Mouse (Mus musculus) cerebellum, postnatal 10 days (tissue): ENCODE results near the gene Gm20388.

ENCODE experiments used
- DNase-seq, 2 experiments: peaks; one replicate each; pipeline ENCODE4 v3.0.0; 2021; ENCODE audit warnings: mixed read lengths in 2 of 2

Gm20388 gene

DNA sequence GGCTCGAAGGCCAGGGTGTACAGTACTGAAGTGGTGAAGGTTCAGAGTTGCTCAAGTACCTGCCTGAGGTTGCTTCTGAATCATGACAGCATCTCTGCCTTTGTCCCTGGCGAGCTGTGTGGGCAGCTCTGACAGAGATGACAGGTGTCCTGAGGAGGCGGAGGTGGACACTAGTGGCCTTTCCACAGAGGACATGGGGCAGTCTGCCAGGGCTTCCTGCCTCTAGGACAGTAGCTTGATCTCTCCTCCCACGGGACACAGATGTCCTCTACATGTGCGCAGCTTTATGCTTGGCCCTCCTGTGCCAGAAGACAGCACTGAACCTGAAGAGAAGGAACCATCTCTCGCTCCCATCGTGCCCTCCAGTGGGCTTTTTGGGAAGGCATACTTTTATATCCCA lies 222.5 kb downstream of the Gm20388 start:
- peak; percentile 63 to 70 for DNase-seq

DNA sequence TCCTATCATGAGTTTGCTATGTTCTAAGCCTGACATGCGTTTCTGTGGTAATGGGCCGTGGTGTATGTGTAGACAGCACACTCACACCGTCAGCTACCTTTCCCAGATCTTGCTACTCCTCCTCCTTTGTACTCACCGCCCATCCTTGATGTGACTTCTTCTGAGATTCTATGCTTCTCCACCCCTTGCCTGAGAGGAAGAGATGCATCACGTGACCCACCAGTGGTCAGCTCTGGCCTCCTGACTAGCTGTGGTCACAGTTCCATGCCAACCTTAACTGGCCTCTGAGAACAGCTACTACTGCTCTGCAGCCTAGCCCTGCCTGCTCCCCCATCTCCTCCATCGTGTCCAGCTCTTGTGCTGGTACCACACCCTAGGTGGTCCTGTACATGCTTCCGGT lies 225.0 kb downstream of the Gm20388 start:
- no peak for DNase-seq

DNA sequence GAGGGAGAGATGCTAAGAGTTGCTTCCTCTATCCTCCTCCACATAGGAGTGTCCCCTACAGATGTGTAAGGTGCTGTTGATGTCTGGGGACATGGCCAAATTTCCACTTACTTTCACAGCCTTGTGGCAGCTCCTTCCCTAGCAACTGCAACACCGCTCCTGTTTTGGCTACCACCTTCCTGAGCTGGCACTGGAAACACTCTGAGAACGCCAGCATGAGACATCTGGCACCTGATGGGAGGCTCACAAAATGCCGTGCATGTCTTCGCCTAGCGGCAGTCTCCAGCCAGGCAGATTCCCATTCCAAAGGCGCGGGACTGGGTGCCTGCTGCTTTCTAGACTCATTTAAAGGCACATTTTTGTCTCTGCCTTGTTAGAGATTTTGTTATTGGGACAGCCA lies 226.0 kb downstream of the Gm20388 start:
- peak; percentile 75 to 81 for DNase-seq

DNA sequence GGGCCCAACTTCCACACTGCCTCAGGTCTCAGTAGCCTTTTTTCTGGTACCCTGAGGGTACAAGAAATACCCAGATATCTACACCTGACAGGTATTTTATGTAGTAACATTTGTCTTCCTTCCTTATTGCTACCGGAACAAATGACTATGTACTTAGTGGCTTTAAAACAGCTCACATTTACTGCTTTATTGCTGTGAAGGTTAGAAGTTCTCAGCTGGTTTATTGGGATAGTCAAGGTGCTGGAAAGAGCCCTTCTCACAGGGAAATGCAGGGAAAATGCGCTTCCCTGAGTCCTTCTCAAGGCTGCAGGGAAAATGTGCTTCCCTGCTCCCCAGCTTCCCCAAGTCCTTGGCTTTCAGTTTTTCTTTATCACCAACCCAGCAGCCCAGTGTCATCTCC lies 228.3 kb downstream of the Gm20388 start:
- DNase-seq = no peak

DNA sequence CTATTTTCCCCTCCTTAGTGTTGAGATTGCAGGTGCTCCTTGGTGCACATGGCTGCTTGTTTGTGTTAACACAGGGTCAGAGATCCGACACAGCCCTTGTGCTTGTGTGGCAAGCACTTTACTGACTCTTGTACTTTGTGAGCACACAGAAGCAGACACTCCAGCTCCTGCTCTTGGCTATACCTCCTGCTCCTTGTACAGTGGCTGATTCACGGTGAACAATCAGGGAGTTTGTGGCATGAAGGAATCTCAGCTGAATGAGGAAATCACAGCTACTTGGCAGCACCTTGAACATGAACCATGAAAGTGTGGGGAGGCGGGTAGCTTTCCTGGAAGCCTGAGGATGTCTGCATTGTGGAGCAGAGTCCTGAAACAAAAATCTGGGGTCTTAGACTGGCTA lies 230.1 kb downstream of the Gm20388 start:
- no peak for DNase-seq

DNA sequence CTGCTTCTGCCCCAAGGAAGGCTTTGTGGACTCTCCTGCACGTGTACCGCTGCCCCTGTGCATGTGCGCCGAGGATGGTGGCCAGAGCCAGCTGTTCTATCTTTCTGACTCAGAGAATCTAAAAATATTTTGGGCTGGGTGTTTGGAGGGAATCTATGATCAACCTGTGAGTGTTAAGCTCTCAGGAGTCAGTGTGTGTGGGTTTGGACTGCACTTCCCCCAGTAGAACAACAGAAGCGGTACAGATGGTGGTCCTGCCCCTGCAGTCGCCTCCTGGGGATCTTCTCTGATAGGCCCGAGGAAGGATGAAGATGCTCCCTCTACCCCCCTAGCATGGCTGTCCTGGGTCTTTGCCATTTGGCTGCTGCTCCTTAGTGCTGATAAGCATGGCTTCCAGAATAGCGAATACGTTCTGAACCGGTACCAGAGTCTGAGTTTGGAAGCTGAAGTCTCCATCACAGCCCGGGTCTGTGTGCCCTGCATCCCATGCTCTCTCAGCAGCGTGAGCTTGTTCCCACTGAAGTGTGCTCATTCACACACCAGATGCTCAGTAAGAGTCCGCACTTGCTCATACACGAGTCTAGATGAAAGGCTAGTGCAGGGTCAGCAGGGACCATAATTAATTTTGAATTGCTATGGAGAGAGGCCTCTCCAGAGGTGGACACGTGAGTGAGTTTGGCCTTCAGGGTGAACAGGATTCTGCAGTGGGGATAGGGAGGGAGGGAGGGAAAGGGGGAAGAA lies 233.4 kb downstream of the Gm20388 start:
- DNase-seq = peak; percentile 84 to 86

DNA sequence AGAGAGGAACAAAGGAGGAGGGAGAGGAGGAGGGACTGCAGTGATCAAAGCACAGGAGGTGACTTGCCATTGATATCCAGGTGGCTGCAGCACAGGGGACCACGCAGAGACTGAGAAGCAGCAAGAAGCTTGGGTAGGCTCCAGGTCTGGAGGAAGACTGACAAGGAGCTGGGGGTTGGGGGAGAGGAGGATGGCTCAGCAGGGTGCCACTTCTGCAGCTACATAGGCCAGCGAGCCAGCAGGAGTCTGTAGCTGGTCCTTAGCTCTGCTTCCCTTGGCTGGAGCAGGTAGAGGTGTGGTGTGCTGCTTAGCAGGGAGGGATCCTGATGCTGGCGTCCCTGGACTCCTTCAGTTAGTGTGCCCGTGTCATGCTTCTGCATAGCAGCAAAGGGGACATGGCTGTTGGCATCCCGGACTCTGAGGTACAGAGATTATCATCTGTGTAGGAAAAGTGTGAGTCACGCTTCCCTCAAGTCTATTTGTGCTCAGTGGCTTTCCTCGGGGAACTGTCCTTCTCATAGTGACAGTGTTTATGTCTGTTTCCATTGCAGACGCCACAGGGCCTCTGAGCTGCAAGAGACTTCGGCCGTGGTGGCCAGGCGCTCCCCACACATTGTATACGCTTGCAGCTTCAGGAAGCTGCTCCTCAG lies 234.1 kb downstream of the Gm20388 start:
- peak; percentile 69 to 73 for DNase-seq

DNA sequence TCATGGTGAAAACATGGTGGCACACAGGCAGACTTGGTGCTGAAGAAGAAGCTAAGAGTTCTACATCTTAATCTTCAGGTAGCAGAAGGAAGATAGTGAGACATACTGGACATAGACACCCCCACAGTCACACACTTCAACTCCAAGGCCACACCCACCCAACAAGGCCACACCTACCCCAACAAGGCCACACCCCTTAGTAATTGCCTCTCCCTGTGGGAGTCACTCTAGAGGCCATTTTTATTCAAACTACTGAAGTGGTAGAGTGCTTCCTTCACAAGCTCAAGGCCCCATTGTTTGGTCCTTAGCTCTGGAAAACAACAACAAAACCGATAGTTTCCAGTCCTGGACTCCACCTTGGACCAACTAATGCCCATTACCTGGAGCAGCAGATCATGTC lies 235.4 kb downstream of the Gm20388 start:
- no peak for DNase-seq

DNA sequence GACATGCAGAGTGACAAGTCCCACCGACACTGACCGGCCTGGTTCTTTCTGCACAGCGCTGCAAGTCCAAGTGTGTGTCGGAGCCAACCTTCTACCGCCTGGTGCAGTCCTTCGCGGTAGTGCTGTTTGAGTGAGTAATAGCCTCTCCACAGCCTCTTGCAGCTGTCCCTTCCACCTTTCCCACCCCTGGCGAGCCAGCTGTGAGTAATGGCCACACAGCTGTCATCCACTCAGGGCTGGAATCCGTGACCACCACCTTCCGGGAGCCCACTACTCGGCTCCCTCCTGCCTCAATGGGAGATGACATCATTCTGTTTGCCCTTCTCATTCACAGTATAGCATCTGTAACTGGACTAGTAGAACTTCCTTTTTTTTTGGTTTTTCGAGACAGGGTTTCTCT lies 239.4 kb downstream of the Gm20388 start:
- DNase-seq = no peak

DNA sequence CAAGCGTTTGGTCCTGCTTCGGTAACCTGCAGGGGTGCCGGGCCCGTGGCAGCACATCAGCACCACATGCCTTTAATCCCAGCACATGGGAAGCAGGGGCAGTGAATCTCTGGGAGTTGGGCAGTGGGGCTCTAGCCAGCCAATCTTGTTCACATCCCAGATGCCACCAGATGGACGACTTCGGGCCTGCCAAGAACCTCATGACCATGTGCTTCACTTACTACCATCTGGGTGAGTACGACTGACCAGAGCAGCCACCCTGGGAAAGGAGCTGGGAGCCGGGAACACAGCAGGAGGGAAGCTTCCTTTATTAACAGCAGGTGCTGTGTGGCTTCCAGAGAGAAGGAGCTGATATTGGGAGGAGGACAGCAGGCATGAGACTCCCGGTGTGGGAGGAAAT lies 240.5 kb downstream of the Gm20388 start:
- DNase-seq = peak; percentile 84 to 88

DNA sequence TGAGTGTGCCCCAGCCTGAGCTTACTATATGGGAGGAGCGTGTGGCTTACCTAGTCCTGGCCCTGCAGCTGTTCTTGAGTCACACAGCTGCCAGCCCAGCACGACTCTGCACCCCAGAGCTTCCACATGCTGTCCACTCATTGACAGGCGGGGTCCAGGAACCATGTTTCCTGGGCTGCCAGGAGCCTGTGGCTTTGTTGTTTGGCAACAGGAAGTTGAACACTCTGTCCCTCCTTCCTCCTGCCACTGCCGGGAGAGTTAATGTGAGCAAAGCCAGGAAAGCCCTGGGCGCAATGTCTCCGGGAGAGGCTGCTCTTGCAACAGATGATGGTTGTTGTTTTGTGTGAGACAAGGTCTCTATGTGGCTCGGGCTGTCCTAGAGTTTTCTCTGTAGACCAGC lies 242.0 kb downstream of the Gm20388 start:
- peak; percentile 77 to 81 for DNase-seq

DNA sequence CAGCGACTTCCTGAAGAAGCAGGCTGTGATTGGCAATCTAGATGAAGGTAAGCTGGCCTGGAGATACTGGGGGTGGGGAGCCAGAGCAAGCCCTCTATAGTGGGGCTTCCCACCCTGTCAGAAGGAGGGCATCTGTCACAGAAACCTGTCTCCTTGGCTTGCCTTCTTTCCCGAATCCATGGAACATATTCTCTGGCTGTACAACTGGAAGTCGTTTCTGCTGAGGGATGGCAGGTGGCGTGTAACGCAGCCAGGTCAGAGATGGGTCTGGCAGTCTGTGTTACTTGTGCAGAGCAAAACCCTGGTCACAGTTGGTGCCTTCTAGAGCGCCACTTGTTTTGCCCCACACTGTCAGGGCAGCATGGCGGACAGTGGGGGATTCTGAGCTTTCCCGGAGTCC lies 249.7 kb downstream of the Gm20388 start:
- DNase-seq = peak; percentile 86 to 87

DNA sequence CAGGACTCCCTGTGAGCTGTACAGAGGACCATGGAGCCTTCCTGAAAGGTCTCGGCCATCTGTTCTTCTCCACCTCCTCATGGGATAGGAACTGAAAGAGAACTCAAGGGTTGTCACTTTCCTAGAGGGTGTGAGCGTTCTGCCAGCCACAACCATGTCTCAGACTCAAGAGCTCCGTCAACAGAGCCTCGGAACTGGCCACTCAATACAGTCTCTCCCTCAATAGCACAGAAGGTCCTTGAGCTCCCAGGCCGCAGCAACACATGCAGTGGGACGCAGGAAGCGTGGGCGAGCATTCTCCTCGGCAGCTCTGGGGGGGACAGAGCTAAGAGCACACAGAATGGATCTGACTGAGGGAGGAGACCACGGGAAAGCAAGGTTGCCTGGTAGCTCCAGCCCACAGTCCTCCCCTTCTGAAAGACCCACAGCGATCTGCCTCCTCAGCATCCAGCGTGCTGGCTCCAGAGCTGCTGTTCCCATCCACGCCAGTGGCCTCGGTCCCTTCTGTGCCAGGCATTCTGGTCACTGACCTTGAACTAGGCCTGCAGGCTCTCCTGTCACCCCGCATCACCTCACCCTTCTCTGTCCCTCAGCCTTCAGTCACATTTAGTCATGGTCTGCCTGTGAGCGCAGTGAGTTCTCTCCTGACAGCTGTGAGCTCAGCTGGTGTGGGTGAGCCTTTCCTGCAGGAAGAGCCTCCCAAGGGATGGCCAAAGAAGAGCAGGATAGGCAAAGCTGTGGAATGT lies 251.2 kb downstream of the Gm20388 start:
- peak in 1 of 2 experiments; percentile 26 for DNase-seq

DNA sequence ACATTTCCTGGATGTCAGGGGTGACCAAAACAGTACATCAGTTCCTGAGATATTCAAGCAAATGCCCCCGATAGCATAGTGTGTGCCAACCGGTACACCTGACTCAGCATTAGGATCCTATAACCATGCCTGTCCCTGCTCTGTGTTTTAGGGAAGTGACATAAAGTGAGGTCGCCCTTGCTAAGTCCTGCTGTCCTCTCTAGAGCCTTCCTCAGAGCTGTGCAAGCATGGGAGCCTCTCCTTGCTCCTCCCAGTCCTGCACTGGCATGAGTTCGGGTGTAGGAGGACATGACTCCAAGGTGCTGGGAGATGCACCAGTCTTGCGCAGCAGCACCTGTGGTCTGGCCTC lies 251.7 kb downstream of the Gm20388 start:
- DNase-seq = peak in 1 of 2 experiments; percentile 13

DNA sequence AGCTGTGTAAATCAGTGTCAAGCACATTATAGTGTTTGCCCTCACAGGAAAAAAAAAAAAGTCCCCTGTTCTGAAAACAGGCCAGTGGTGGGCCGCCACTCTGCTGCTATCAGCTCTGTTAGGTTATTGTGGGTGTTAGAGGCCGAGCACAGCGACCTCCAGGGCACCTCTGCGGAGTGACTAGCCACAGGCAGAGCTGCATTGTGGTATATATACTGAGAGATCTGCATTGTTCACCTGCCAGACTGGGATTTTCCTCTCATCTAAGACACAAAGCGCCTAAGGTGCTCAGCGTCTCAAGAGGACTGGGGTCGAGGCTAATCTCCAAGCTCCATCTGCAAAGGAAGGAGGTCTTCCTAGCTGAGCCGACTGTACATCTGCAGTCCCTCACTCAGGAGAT lies 252.7 kb downstream of the Gm20388 start:
- no peak for DNase-seq

DNA sequence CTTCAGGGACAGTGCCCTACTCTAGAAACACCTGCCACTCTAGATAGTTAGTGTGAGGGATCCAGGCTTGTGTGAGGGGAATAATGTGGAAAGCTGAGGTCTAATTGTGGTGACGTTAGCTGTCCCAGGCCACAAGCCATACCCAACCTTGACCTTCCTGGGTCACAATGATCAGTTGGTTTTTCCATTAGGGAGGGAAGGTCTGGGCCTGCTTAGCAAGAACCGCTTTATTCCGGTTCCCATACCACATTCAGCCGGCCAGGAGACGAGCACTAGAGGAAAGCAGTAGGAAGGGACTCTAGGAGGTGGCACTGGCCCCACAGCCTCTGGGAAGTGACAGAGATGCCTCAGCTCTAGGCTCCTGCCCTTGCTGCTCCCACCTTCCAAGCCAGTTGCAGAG lies 253.4 kb downstream of the Gm20388 start:
- DNase-seq = peak in 1 of 2 experiments; percentile 8

DNA sequence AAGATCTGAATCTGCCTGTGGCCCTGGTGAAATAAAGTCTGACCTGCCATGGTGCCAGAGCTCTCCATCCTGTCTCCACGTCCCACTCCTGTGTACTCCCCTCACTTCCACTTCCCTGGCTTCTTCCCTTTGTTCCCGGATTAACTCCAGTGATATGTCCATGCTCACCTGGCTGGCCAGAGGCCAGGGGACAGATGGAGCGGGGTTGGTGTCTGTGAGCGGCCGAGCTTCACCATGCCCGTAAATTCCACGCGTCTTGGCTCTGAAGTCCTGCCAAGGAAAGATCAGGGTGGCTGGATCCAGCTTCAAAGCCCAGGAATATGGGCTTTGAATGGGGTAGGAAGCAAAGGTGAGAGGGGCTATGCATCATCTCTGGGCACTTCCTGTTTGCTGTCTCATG lies 256.5 kb downstream of the Gm20388 start:
- peak; percentile 81 to 85 for DNase-seq

DNA sequence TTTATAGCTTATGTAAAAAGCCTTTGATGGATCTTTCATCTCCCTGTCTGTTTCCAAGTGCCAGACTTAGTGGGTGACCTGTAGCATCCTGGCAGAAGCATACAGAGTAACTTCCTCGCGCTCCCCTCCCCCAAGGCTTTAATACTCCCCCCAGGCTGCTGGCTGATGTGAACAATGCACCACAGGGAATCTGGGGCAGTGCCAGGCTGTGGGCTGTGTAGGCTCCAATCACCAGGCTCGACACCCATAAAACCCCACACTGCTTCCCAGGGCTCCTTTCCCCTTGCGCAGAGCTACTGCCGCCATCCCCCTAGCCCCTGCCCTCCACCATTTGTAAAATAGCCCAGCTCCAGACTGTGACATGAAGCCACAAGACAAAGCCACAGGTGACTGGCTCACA lies 257.2 kb downstream of the Gm20388 start:
- DNase-seq = peak; percentile 68

DNA sequence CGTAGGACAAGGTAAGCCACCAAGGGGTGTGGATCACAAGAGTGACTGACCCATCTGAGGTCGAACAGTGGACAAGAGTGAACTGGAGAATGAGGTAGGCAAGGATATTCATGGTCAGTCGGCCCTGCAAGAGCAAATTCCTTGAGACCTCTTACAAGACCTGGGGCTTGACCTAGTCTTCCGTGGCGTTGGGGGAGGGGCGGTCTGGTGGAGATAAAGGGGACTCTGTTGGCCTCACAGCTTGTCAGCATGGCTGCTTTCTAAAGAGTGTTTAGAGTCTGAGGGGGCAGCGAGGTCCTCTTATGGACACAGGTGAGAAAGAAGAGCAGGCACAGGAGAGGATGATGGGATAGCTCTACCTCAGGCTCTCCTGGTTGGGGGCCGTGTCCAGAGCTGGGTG lies 258.5 kb downstream of the Gm20388 start:
- DNase-seq = peak in 1 of 2 experiments; percentile 34

DNA sequence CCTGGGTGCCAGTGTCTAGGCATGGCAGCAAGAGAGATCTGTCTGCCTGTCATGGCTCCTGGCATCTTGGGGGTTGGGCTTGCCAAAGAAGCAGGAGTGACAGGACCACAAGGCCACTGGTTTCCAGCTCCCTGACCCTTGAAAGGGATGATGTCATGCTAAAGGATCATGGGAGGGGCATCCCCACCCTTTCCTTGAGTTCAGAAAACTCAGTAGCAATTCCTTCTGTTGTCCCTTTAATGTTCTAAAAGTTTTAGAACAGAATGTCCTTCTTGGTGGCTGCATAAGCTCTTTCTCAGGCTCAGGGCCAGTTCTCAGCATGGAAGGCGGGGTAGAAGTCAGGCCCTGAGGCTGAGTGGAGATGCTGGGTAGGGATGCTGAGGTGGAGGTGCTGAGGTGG lies 262.6 kb downstream of the Gm20388 start:
- DNase-seq = peak in 1 of 2 experiments; percentile 75

DNA sequence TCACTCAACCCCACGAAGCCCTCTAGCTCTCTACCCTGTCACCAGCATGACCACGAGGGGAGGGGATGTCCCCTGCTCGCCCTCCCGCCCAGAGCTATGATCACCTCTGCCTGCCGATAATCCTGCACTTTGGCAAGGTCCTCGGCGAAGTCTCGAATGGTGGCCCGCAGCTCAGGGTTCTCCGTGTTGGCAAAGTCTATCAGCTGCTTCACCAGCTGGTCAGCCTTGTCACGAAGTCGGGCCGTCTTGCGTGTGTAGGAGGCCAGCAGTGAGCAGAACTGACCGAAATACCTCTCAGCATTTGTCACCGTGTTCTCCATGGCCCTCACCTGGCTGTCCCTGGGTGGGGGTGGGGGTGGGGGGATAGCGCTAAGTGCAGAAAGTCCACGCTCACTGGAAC lies 264.0 kb downstream of the Gm20388 start:
- DNase-seq = peak in 1 of 2 experiments; percentile 65

DNA sequence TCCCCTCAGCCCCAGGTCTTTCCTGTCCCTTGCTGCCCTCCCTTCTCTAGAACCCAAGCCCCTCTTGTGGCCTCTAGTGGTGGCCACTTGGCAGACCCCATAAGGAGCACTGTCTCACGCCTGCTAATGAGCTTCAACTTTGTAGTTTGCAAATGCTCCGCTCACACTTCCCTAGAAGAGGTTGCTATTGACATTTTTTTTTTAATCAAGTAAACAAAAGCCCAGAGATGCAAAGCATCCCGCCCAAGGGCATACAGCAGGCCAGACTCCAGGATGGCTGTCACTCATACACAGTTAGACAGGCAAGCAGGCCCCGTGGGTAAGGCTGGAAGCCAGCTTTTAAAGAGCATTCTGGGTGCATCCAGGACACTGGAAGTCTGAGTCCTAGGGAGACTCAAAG lies 266.0 kb downstream of the Gm20388 start:
- DNase-seq = no peak

DNA sequence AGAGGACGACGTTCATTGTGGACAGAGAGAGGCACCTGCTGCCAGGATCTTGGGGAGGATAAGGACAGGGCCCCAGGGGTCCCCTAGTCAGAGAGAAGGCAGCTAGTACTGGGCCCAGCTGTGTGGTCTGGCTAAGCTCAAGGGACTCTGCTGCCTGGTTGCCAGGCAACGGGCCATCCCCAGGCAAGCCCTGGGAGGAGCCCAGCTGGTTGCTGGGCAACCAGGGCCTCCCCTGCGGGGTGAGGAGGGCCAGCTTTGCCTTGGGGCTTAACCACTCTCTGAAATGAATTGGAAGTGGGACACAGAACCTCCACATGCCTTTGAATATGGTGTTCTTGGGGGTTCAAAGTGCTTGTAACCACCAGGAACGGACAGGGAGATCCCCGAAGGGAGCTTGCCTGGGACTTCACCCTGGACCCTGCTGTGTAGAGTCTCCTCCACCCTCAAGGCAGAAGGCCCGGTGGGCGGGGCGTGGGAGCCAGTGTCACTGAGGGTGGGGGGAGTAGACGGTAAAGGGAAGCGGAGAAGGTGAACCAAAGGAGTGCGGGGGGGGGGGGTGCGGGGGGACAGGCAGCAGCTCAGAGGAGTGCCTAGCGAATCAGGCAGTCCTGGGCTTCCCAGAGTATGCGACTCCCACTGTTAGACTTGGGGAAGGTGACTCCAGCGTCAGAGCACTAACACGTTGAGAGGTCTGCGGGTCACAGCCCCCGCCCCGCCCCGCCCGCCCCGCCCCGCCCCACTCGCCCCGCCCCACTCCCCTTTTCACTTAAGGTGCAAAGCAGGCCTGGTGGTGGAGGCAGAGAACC lies 266.9 kb downstream of the Gm20388 start, which contains the start of gene Fam92b:
Gene Fam92b, minus strand, starts transcription at position 149 of the 806 bp plus-strand sequence.
- peak; percentile 71 to 80 for DNase-seq
